Mouse (Mus musculus) ES-E14 (cell line): ENCODE results near the gene Fosb. TPM values are rescaled to one million over a fixed set of nuclear protein-coding genes. Genes with fewer than 3 reads are reported as not detected.
A peak's percentile ranks its signal among the peaks of the same experiment; 100 is the strongest.

Experiments used
- DNase-seq: peaks from one replicate; pipeline ENCODE4 v3.0.0-alpha.2; 2013; ENCODE audit warnings: low read depth, low spot score
- H3K27ac ChIP-seq: 2 replicates; pipeline ENCODE4 v1.5.1; 2012; ENCODE audit warnings: low read depth, mild to moderate bottlenecking, low read length, moderate library complexity, mixed read lengths; ENCODE audit not compliant: poor library complexity, insufficient read depth, severe bottlenecking
- H3K36me3 ChIP-seq: 2 replicates; pipeline ENCODE4 v1.6.1; 2012; ENCODE audit warnings: mild to moderate bottlenecking, low read length, moderate library complexity, mixed read lengths; ENCODE audit not compliant: control insufficient read depth, poor library complexity, insufficient read depth, severe bottlenecking
- H3K4me1 ChIP-seq, 2 experiments: fragments of 150-350 bp in 1 of 2; sonication (generic) in 1 of 2; 2 replicates each; pipeline ENCODE4 v1.6.1; 2012; ENCODE audit warnings: low read length in 2 of 2, mild to moderate bottlenecking in 1 of 2, mixed read lengths in 1 of 2; ENCODE audit not compliant: control insufficient read depth in 2 of 2, insufficient read depth in 2 of 2, poor library complexity in 1 of 2
- H3K4me3 ChIP-seq, 2 experiments: fragments of 150-350 bp in 1 of 2; sonication (generic) in 1 of 2; 2 replicates each; pipeline ENCODE4 v1.5.1; 2012; ENCODE audit warnings: low read length in 2 of 2, low read depth in 1 of 2, mild to moderate bottlenecking in 1 of 2, mixed read lengths in 1 of 2; ENCODE audit not compliant: insufficient read depth in 1 of 2, poor library complexity in 1 of 2, severe bottlenecking in 1 of 2
- H3K9ac ChIP-seq: 2 replicates; pipeline ENCODE4 v1.6.1; 2012; ENCODE audit warnings: low read depth, mild to moderate bottlenecking, low read length, mixed read lengths; ENCODE audit not compliant: poor library complexity, insufficient read depth, severe bottlenecking
- H3K9me3 ChIP-seq: fragments of 150-350 bp; sonication (generic); 2 replicates; pipeline ENCODE4 v1.6.1; 2012; ENCODE audit warnings: low read depth, mild to moderate bottlenecking, low read length; ENCODE audit not compliant: control insufficient read depth, insufficient read depth
- CHD2 ChIP-seq: IDR thresholded peaks from 2 replicates; pipeline ENCODE4 v1.6.1; 2014; ENCODE audit warnings: mild to moderate bottlenecking, low read depth, low read length, inconsistent platforms
- HCFC1 ChIP-seq: IDR thresholded peaks from 2 replicates; pipeline ENCODE4 v1.6.1; 2012; ENCODE audit warnings: low read length, inconsistent platforms, borderline replicate concordance; ENCODE audit not compliant: insufficient read depth
- MAFK ChIP-seq: IDR thresholded peaks from 2 replicates; pipeline ENCODE4 v1.6.1; 2014; ENCODE audit warnings: mild to moderate bottlenecking, low read depth, low read length, inconsistent platforms; ENCODE audit not compliant: insufficient read depth
- ZC3H11A ChIP-seq: IDR thresholded peaks from 2 replicates; pipeline ENCODE4 v1.6.1; 2012; ENCODE audit warnings: low read depth, mild to moderate bottlenecking, inconsistent platforms, low read length, borderline replicate concordance
- ZNF384 ChIP-seq: IDR thresholded peaks from 2 replicates; pipeline ENCODE4 v1.6.1; 2012; ENCODE audit warnings: low read depth, low read length, inconsistent platforms
- in situ Hi-C, 2 experiments: fragments of 600-800 bp; cut with MboI; formaldehyde crosslinking; loops; one replicate each; pipeline ENCODE4 v1.15.1; 2025; ENCODE audit warnings: low sequenced_read_pairs in 2 of 2, inconsistent platforms in 1 of 2; ENCODE audit not compliant: unreplicated experiment in 2 of 2
- total RNA-seq: library from RNA; depleted of rRNA; stranded (reverse); fragments of 300-350 nt; gene quantifications from 2 replicates; pipeline ENCODE4 v1.2.3, GENCODE M21; 2012

Gene Fosb
- total RNA-seq, 1 experiment: 5.8 TPM

- no peak for TF ChIP-seq HCFC1
- TF ChIP-seq ZC3H11A: no peak
- TF ChIP-seq CHD2: no peak
- in situ Hi-C loops: no loop called here
- H3K27ac ChIP-seq: peak overlapping the region; percentile 32; the same call in 1 of the 2 replicates
- DNase-seq: no peak
- no peaks in the 10 kb centered on the region for H3K36me3 ChIP-seq
- H3K4me1 ChIP-seq: peaks cover 0 to 4% of the 10 kb centered on the region in 2 experiments; a peak in 1 of 4 replicates
- H3K9me3 ChIP-seq: no peaks in the 10 kb centered on the region
- peak overlapping the region; percentile 73; the same call in 1 of the 2 replicates for H3K9ac ChIP-seq
- H3K4me3 ChIP-seq: peak overlapping the region; percentile 59 to 68
These were observed 9.6 kb upstream of the Fosb start for GRCm38 (mm10) chr7:19319458-19319857.

GRCm38 (mm10) chr7:19318676-19319075, 8.8 kb upstream of the Fosb start:
- Histone ChIP-seq H3K4me3 (no peak overlapping the region), H3K9ac (no peak overlapping the region), H3K9me3 (no peaks in the 10 kb centered on the region), H3K4me1 (peaks cover 0 to 4% of the 10 kb centered on the region in 2 experiments; a peak in 1 of 4 replicates), H3K27ac (no peak overlapping the region), H3K36me3 (no peaks in the 10 kb centered on the region)
- in situ Hi-C loops: no loop called here
- TF ChIP-seq MAFK (no peak), ZC3H11A (no peak), ZNF384 (no peak), CHD2 (no peak), HCFC1 (no peak)
- DNase-seq: no peak

GRCm38 (mm10) chr7:19318201-19318600, 8.3 kb upstream of the Fosb start:
- Histone ChIP-seq H3K4me1 (peaks cover 0 to 4% of the 10 kb centered on the region in 2 experiments; a peak in 1 of 4 replicates), H3K27ac (no peak overlapping the region), H3K4me3 (no peak overlapping the region), H3K9me3 (no peaks in the 10 kb centered on the region), H3K36me3 (no peaks in the 10 kb centered on the region), H3K9ac (no peak overlapping the region)
- TF ChIP-seq MAFK (no peak), HCFC1 (no peak), ZC3H11A (no peak), ZNF384 (no peak)
- no peak for DNase-seq
- in situ Hi-C loops: no loop called here

GRCm38 (mm10) chr7:19316451-19317161, 6.8 kb upstream of the Fosb start:
- no peak for DNase-seq
- no peak overlapping the region for H3K27ac ChIP-seq
- H3K4me3 ChIP-seq: no peak overlapping the region
- no peaks in the 10 kb centered on the region for H3K36me3 ChIP-seq
- H3K9ac ChIP-seq: no peak overlapping the region
- TF ChIP-seq ZC3H11A (no peak), ZNF384 (no peak), HCFC1 (no peak), CHD2 (no peak), MAFK (no peak)
- H3K4me1 ChIP-seq: peaks cover 0 to 4% of the 10 kb centered on the region in 2 experiments; a peak in 1 of 4 replicates
- in situ Hi-C loops: no loop called here
- H3K9me3 ChIP-seq: no peaks in the 10 kb centered on the region
